Mouse (Mus musculus) lung, embryonic 15.5 days (tissue): Measurements from ENCODE around the gene Snx29. TPM values are rescaled to one million over a fixed set of nuclear protein-coding genes. Genes with fewer than 3 reads are reported as not detected.

Source experiments
- ATAC-seq: fragments of 200-750 bp; cut with Nextera tagmentation; 2 replicates; pipeline ENCODE4 v1.8.0; 2017; ENCODE audit warnings: moderate number of reproducible peaks, borderline replicate concordance; ENCODE audit not compliant: low FRiP score, low TSS enrichment; ENCODE audit errors: extremely low read depth
- H3K27ac ChIP-seq: fragments of 300-500 bp; sonication (generic); 2 replicates; pipeline ENCODE4 v1.5.1; 2015; ENCODE audit warnings: moderate library complexity, mild to moderate bottlenecking, inconsistent platforms
- H3K27me3 ChIP-seq: fragments of 300-500 bp; sonication (generic); 2 replicates; pipeline ENCODE4 v1.6.1; 2015; ENCODE audit warnings: inconsistent platforms
- H3K36me3 ChIP-seq: fragments of 300-500 bp; sonication (generic); 2 replicates; pipeline ENCODE4 v1.6.1; 2015; ENCODE audit warnings: inconsistent platforms
- H3K4me1 ChIP-seq: fragments of 300-500 bp; sonication (generic); 2 replicates; pipeline ENCODE4 v1.6.1; 2015; ENCODE audit warnings: inconsistent platforms
- H3K4me2 ChIP-seq: fragments of 300-500 bp; sonication (generic); 2 replicates; pipeline ENCODE4 v1.6.1; 2015; ENCODE audit warnings: inconsistent platforms, mild to moderate bottlenecking, moderate library complexity
- H3K4me3 ChIP-seq: fragments of 300-500 bp; sonication (generic); 2 replicates; pipeline ENCODE4 v1.5.1; 2015; ENCODE audit warnings: mild to moderate bottlenecking, inconsistent platforms
- H3K9ac ChIP-seq: fragments of 300-500 bp; sonication (generic); 2 replicates; pipeline ENCODE4 v1.6.1; 2015; ENCODE audit warnings: inconsistent platforms
- H3K9me3 ChIP-seq: fragments of 300-500 bp; sonication (generic); 2 replicates; pipeline ENCODE4 v1.6.1; 2016; ENCODE audit warnings: inconsistent platforms
- WGBS: fragments of 180-500 bp; shearing (Covaris S2); methylation state at CpG from one replicate; pipeline ENCODE4 v1.1.7; 2015; 5-methylcytosine and 5-hydroxymethylcytosine counted together
- polyA plus RNA-seq: library from polyadenylated mRNA; unstranded; fragments of >200 nt; fragmentation: Nextera tagmentation; extraction: Ambion mirVana; gene quantifications from 2 replicates; pipeline ENCODE4 v1.2.1, GENCODE M21; 2015

Snx29 gene
- polyA plus RNA-seq, 1 experiment from 2014 or later: 12.6 TPM

GRCm38 (mm10) chr16:11589782-11590695 lies 267.3 kb downstream of the Snx29 start:
- no peak for ATAC-seq
- Histone ChIP-seq H3K9me3 (no peaks in the 10 kb centered on the region), H3K36me3 (no peaks in the 10 kb centered on the region), H3K9ac (no peak overlapping the region), H3K4me1 (no peaks in the 10 kb centered on the region), H3K27me3 (no peaks in the 10 kb centered on the region), H3K4me3 (no peak overlapping the region), H3K27ac (no peak overlapping the region), H3K4me2 (no peak overlapping the region)
- WGBS: 70% methylated on average over 10 of the region's 10 CpGs

GRCm38 (mm10) chr16:11596599-11596998 lies 273.9 kb downstream of the Snx29 start:
- Histone ChIP-seq H3K27ac (no peak overlapping the region), H3K4me2 (no peak overlapping the region), H3K27me3 (no peaks in the 10 kb centered on the region), H3K36me3 (no peaks in the 10 kb centered on the region), H3K9me3 (no peaks in the 10 kb centered on the region), H3K4me1 (0 out of 2 replicates have a peak, but pooled peaks cover 7% of the 10 kb centered on the region), H3K9ac (no peak overlapping the region), H3K4me3 (no peak overlapping the region)
- 82% methylated on average over 3 of the region's 3 CpGs for WGBS
- no peak for ATAC-seq

GRCm38 (mm10) chr16:11597769-11598168 lies 275.1 kb downstream of the Snx29 start:
- no peak overlapping the region for H3K4me2 ChIP-seq
- H3K9ac ChIP-seq: no peak overlapping the region
- WGBS: 31% methylated on average over 7 of the region's 7 CpGs
- H3K4me3 ChIP-seq: no peak overlapping the region
- no peak overlapping the region for H3K27ac ChIP-seq
- 0 out of 2 replicates have a peak, but pooled peaks cover 7% of the 10 kb centered on the region for H3K4me1 ChIP-seq
- H3K36me3 ChIP-seq: no peaks in the 10 kb centered on the region
- H3K27me3 ChIP-seq: no peaks in the 10 kb centered on the region
- ATAC-seq: peak; percentile 52; the same call in 1 of the 2 replicates
- H3K9me3 ChIP-seq: no peaks in the 10 kb centered on the region

- Histone ChIP-seq H3K27me3 (no peaks in the 10 kb centered on the region), H3K9me3 (no peaks in the 10 kb centered on the region), H3K27ac (no peak overlapping the region), H3K4me2 (no peak overlapping the region), H3K36me3 (no peaks in the 10 kb centered on the region), H3K4me3 (no peak overlapping the region), H3K4me1 (0 out of 2 replicates have a peak, but pooled peaks cover 7% of the 10 kb centered on the region), H3K9ac (no peak overlapping the region)
- 74% methylated on average over 3 of the region's 3 CpGs for whole genome bisulfite sequencing
- no peak for ATAC-seq
Measured at GRCm38 (mm10) chr16:11599523-11599922, 276.8 kb downstream of the Snx29 start.

GRCm38 (mm10) chr16:11601336-11602082 lies 278.8 kb downstream of the Snx29 start:
- no peak overlapping the region for H3K9ac ChIP-seq
- 79% methylated on average over 1 of the region's 1 CpGs for WGBS
- no peak overlapping the region for H3K27ac ChIP-seq

GRCm38 (mm10) chr16:11603667-11604422 lies 281.1 kb downstream of the Snx29 start:
- Histone ChIP-seq H3K4me1 (no peaks in the 10 kb centered on the region), H3K9ac (no peak overlapping the region), H3K27ac (no peak overlapping the region), H3K9me3 (no peaks in the 10 kb centered on the region), H3K4me2 (no peak overlapping the region), H3K36me3 (no peaks in the 10 kb centered on the region), H3K27me3 (no peaks in the 10 kb centered on the region), H3K4me3 (no peak overlapping the region)
- WGBS: 61% methylated on average over 5 of the region's 5 CpGs
- no peak for ATAC-seq

More at GRCm38 (mm10) chr16:11601336-11602082, 278.8 kb downstream of the Snx29 start:
- no peak overlapping the region for H3K4me2 ChIP-seq
- no peaks in the 10 kb centered on the region for H3K27me3 ChIP-seq
- no peak for ATAC-seq
- H3K9me3 ChIP-seq: no peaks in the 10 kb centered on the region
- no peaks in the 10 kb centered on the region for H3K36me3 ChIP-seq
- H3K4me1 ChIP-seq: 0 out of 2 replicates have a peak, but pooled peaks cover 7% of the 10 kb centered on the region
- no peak overlapping the region for H3K4me3 ChIP-seq

- Histone ChIP-seq H3K36me3 (no peaks in the 10 kb centered on the region), H3K4me1 (no peaks in the 10 kb centered on the region), H3K27ac (no peak overlapping the region), H3K9ac (no peak overlapping the region), H3K4me2 (no peak overlapping the region), H3K4me3 (no peak overlapping the region), H3K27me3 (no peaks in the 10 kb centered on the region), H3K9me3 (no peaks in the 10 kb centered on the region)
- WGBS: 62% methylated on average over 3 of the region's 3 CpGs
- ATAC-seq: no peak
Measured at GRCm38 (mm10) chr16:11612526-11613126, 289.9 kb downstream of the Snx29 start.

- WGBS: 82% methylated on average over 3 of the region's 3 CpGs
- no peak overlapping the region for H3K4me3 ChIP-seq
- H3K9me3 ChIP-seq: no peaks in the 10 kb centered on the region
- no peak for ATAC-seq
- H3K9ac ChIP-seq: no peak overlapping the region
- no peak overlapping the region for H3K27ac ChIP-seq
- no peaks in the 10 kb centered on the region for H3K4me1 ChIP-seq
- no peaks in the 10 kb centered on the region for H3K36me3 ChIP-seq
- no peak overlapping the region for H3K4me2 ChIP-seq
- no peaks in the 10 kb centered on the region for H3K27me3 ChIP-seq
Measured at GRCm38 (mm10) chr16:11614401-11615014, 291.8 kb downstream of the Snx29 start.

- Histone ChIP-seq H3K36me3 (no peaks in the 10 kb centered on the region), H3K4me1 (no peaks in the 10 kb centered on the region), H3K27ac (no peak overlapping the region), H3K4me3 (no peak overlapping the region), H3K27me3 (no peaks in the 10 kb centered on the region), H3K9ac (no peak overlapping the region), H3K9me3 (no peaks in the 10 kb centered on the region), H3K4me2 (no peak overlapping the region)
- no peak for ATAC-seq
- 52% methylated on average over 2 of the region's 2 CpGs for WGBS
Measured at GRCm38 (mm10) chr16:11615633-11616032, 292.9 kb downstream of the Snx29 start.

- H3K4me3 ChIP-seq: no peak overlapping the region
- no peak overlapping the region for H3K9ac ChIP-seq
- no peak overlapping the region for H3K4me2 ChIP-seq
- WGBS: 89% methylated on average over 2 of the region's 2 CpGs
- H3K27ac ChIP-seq: no peak overlapping the region
- H3K27me3 ChIP-seq: no peaks in the 10 kb centered on the region
- no peaks in the 10 kb centered on the region for H3K9me3 ChIP-seq
- H3K36me3 ChIP-seq: no peaks in the 10 kb centered on the region
- H3K4me1 ChIP-seq: 0 out of 2 replicates have a peak, but pooled peaks cover 3% of the 10 kb centered on the region
- no peak for ATAC-seq
Measured at GRCm38 (mm10) chr16:11619951-11620350, 297.2 kb downstream of the Snx29 start.

GRCm38 (mm10) chr16:11621042-11621441 lies 298.3 kb downstream of the Snx29 start:
- H3K27me3 ChIP-seq: no peaks in the 10 kb centered on the region
- 88% methylated on average over 3 of the region's 3 CpGs for WGBS
- ATAC-seq: no peak

More at GRCm38 (mm10) chr16:11621042-11621441, 298.3 kb downstream of the Snx29 start:
- Histone ChIP-seq H3K9ac (no peak overlapping the region), H3K9me3 (no peaks in the 10 kb centered on the region), H3K27ac (no peak overlapping the region), H3K36me3 (no peaks in the 10 kb centered on the region), H3K4me3 (no peak overlapping the region), H3K4me2 (no peak overlapping the region), H3K4me1 (0 out of 2 replicates have a peak, but pooled peaks cover 3% of the 10 kb centered on the region)
